Mouse (Mus musculus): ENCODE data around the gene 6330409D20Rik. TPM values are rescaled to one million over a fixed set of nuclear protein-coding genes. Genes with fewer than 3 reads are reported as not detected.
A peak's percentile ranks its signal among the peaks of the same experiment; 100 is the strongest.

6330409D20Rik gene
- polyA plus RNA-seq, 1 experiment: 7.7 TPM

GRCm38 (mm10) chr2:32776192-32776591, 35.4 kb upstream of the 6330409D20Rik start:
- Histone ChIP-seq H3K27ac (ENCODE audit: insufficient read depth, low read length) (no peak overlapping the region), H3K4me3 (replicated peaks; ENCODE audit: insufficient read depth, low read depth, low read length) (no peak overlapping the region), H3K27me3 (ENCODE audit: control insufficient read depth, insufficient read depth, low read length) (no peaks in the 10 kb centered on the region), H3K4me1 (ENCODE audit: control insufficient read depth, insufficient read depth, low read length) (0 out of 2 replicates have a peak, but pooled peaks cover 3% of the 10 kb centered on the region)
- TF ChIP-seq CTCF (IDR thresholded peaks at IDR 0.05; ENCODE audit: borderline replicate concordance, insufficient read depth, low read depth, low read length) (no peak), POLR2A (IDR thresholded peaks at IDR 0.05; ENCODE audit: borderline replicate concordance, insufficient read depth, low read length) (no peak)
- DNase-seq: no peak
- 25% methylated on average over 22 of the region's 22 CpGs for WGBS

DNA sequence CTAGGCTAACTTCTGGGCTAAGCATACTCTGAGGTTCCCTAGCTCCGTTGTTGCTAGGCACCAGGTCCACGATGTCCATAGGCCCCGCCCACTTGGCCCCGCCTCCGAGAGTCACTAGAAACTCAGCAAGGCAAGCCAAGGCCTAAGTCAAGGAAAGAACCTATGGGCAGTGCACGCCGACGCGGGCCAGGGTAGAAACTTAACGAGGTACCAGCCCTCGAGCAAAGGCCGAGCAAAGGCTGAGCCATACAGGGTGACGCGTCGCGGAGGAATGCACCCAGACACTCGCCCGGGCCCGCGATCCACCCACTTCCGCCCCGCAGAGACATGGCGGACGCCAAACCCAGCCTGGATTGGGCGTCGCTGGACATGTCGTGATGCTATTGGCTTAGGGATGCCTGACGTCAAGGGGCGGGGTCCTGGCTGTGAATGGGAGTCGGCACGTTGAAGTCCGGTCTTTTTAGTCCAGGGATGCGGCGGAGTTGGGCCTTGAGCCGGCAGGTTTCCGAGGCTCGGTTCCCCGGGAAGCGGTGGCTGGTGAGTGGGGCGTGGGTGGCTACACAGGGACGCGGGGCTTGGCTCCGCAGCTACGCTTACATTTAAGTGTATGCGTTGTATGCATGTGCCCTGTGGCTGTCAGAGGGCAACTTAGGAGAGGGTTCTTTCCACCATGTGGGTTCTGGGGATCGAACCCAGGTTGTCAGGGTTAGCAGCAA, 34.7 kb upstream of the 6330409D20Rik start, which contains the start of the genes Ttc16 and Ptrh1:
Gene Ttc16 (minus strand): TSS at position 275 of the 716 bp plus-strand sequence.
Gene Ptrh1 (plus strand): TSS at position 428 of the 716 bp plus-strand sequence.
- WGBS: under 1% methylated on average over 46 of the region's 46 CpGs
- Histone ChIP-seq H3K4me1 (ENCODE audit: control insufficient read depth, insufficient read depth, low read length) (0 out of 2 replicates have a peak, but pooled peaks cover 3% of the 10 kb centered on the region), H3K27ac (ENCODE audit: insufficient read depth, low read length) (no peak within 1 kb of the TSS), H3K4me3 (replicated peaks; ENCODE audit: insufficient read depth, low read depth, low read length) (peak within 1 kb of the TSS; percentile 85), H3K27me3 (ENCODE audit: control insufficient read depth, insufficient read depth, low read length) (no peaks in the 10 kb centered on the region)
- TF ChIP-seq CTCF (IDR thresholded peaks at IDR 0.05; ENCODE audit: borderline replicate concordance, insufficient read depth, low read depth, low read length) (no peak), POLR2A (IDR thresholded peaks at IDR 0.05; ENCODE audit: borderline replicate concordance, insufficient read depth, low read length) (peak; percentile 47; the same call in 1 of the 2 replicates)
- DNase-seq: peak; percentile 97 to 98

DNA sequence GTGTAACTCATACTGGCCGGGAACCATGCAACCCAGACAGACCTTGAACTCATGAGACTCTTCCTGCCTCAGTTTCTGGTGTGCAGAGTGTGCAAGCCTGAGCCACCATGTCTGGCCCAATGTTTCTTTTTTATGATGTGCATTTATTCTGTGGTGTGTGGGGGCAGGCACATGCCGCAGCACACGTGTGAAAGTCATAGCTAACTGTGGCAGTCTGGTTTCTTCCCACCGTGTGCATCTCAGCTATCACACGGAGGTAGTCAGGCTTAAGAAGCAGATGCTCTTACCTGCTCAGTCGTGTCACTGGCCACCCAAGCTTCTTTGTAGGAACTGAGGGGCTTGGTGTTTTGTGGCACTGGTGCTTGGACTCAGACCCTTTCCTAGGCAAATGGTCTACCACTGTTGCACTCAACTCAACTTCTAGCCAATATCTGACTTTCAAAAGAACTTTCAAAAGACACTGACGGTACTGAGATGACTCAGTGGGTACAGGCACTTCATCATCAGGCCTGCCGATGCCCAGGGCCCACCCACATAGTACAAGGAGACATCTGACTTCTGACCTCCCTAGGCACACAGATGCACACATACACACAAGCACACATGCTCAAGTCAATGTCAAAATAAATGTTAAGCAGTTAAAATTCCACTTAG, 31.9 kb upstream of the 6330409D20Rik start:
- Histone ChIP-seq H3K4me1 (ENCODE audit: control insufficient read depth, insufficient read depth, low read length) (peaks cover 7% of the 10 kb centered on the region; the same call in 1 of the 2 replicates), H3K27me3 (ENCODE audit: control insufficient read depth, insufficient read depth, low read length) (no peaks in the 10 kb centered on the region), H3K27ac (ENCODE audit: insufficient read depth, low read length) (no peak overlapping the region), H3K4me3 (replicated peaks; ENCODE audit: insufficient read depth, low read depth, low read length) (no peak overlapping the region)
- no peak for DNase-seq
- 81% methylated on average over 8 of the region's 8 CpGs for WGBS
- TF ChIP-seq POLR2A (IDR thresholded peaks at IDR 0.05; ENCODE audit: borderline replicate concordance, insufficient read depth, low read length) (no peak), CTCF (IDR thresholded peaks at IDR 0.05; ENCODE audit: borderline replicate concordance, insufficient read depth, low read depth, low read length) (no peak)

DNA sequence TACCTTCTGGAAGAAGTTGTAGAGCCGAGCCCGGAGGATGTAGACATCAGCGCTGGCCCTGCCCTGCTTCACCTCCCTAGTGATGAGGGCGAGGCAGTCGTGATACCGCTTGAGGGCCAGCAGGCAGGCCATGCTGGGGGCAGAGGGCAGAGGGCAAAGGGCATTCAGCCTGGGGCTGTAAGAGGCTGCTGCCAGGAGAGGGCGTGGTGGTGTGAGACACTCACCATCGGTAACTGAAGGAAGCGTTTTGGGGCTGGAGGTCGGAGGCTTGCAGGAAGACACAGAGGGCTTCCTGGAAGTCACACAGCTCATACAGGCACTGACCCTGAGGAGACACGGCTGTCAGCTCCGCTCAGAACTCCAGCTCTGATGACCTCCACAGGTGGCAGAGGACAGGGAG, 31.1 kb upstream of the 6330409D20Rik start:
- 46% methylated on average over 12 of the region's 12 CpGs for WGBS
- TF ChIP-seq CTCF (IDR thresholded peaks at IDR 0.05; ENCODE audit: borderline replicate concordance, insufficient read depth, low read depth, low read length) (no peak), POLR2A (IDR thresholded peaks at IDR 0.05; ENCODE audit: borderline replicate concordance, insufficient read depth, low read length) (no peak)
- H3K27ac ChIP-seq (ENCODE audit: insufficient read depth, low read length): no peak overlapping the region
- peaks cover 12% of the 10 kb centered on the region; the same call in 1 of the 2 replicates for H3K4me1 ChIP-seq (ENCODE audit: control insufficient read depth, insufficient read depth, low read length)
- no peaks in the 10 kb centered on the region for H3K27me3 ChIP-seq (ENCODE audit: control insufficient read depth, insufficient read depth, low read length)
- H3K4me3 ChIP-seq (replicated peaks; ENCODE audit: insufficient read depth, low read depth, low read length): no peak overlapping the region
- no peak for DNase-seq

GRCm38 (mm10) chr2:32769327-32770085, 28.7 kb upstream of the 6330409D20Rik start:
- 58% methylated on average over 5 of the region's 5 CpGs for WGBS
- DNase-seq: no peak
- no peaks in the 10 kb centered on the region for H3K27me3 ChIP-seq (ENCODE audit: control insufficient read depth, insufficient read depth, low read length)
- TF ChIP-seq POLR2A (IDR thresholded peaks at IDR 0.05; ENCODE audit: borderline replicate concordance, insufficient read depth, low read length) (no peak), CTCF (IDR thresholded peaks at IDR 0.05; ENCODE audit: borderline replicate concordance, insufficient read depth, low read depth, low read length) (no peak)
- no peak overlapping the region for H3K27ac ChIP-seq (ENCODE audit: insufficient read depth, low read length)
- no peak overlapping the region for H3K4me3 ChIP-seq (replicated peaks; ENCODE audit: insufficient read depth, low read depth, low read length)
- H3K4me1 ChIP-seq (ENCODE audit: control insufficient read depth, insufficient read depth, low read length): peaks cover 12% of the 10 kb centered on the region; the same call in 1 of the 2 replicates

GRCm38 (mm10) chr2:32768661-32769285, 28.0 kb upstream of the 6330409D20Rik start:
- no peak overlapping the region for H3K27ac ChIP-seq (ENCODE audit: insufficient read depth, low read length)
- H3K4me3 ChIP-seq (replicated peaks; ENCODE audit: insufficient read depth, low read depth, low read length): no peak overlapping the region
- TF ChIP-seq POLR2A (IDR thresholded peaks at IDR 0.05; ENCODE audit: borderline replicate concordance, insufficient read depth, low read length) (no peak), CTCF (IDR thresholded peaks at IDR 0.05; ENCODE audit: borderline replicate concordance, insufficient read depth, low read depth, low read length) (no peak)
- WGBS: 35% methylated on average over 19 of the region's 19 CpGs
- peaks cover 12% of the 10 kb centered on the region; the same call in 1 of the 2 replicates for H3K4me1 ChIP-seq (ENCODE audit: control insufficient read depth, insufficient read depth, low read length)
- no peaks in the 10 kb centered on the region for H3K27me3 ChIP-seq (ENCODE audit: control insufficient read depth, insufficient read depth, low read length)
- DNase-seq: peak; percentile 56 to 63

- H3K27me3 ChIP-seq (ENCODE audit: control insufficient read depth, insufficient read depth, low read length): no peaks in the 10 kb centered on the region
- WGBS: 50% methylated on average over 12 of the region's 12 CpGs
- no peak overlapping the region for H3K4me3 ChIP-seq (replicated peaks; ENCODE audit: insufficient read depth, low read depth, low read length)
- no peak for TF ChIP-seq CTCF (IDR thresholded peaks at IDR 0.05; ENCODE audit: borderline replicate concordance, insufficient read depth, low read depth, low read length)
- TF ChIP-seq POLR2A (IDR thresholded peaks at IDR 0.05; ENCODE audit: borderline replicate concordance, insufficient read depth, low read length): no peak
- no peak overlapping the region for H3K27ac ChIP-seq (ENCODE audit: insufficient read depth, low read length)
- DNase-seq: no peak
- H3K4me1 ChIP-seq (ENCODE audit: control insufficient read depth, insufficient read depth, low read length): peaks cover 12% of the 10 kb centered on the region; the same call in 1 of the 2 replicates
These were observed 26.4 kb upstream of the 6330409D20Rik start for GRCm38 (mm10) chr2:32767241-32767640.

Measured in cerebellum, adult 2 months (tissue).